Mouse (Mus musculus) liver, embryonic 14.5 days (tissue): Measurements from ENCODE around the gene Shf.

ENCODE experiments used
- CTCF ChIP-seq: IDR thresholded peaks from 2 replicates; pipeline ENCODE4 v1.5.1; 2016; ENCODE audit warnings: antibody characterized with exemption, low read depth, control low read depth
- EP300 ChIP-seq: IDR thresholded peaks from 2 replicates; pipeline ENCODE4 v1.6.1; 2016; ENCODE audit warnings: antibody characterized with exemption, low read depth

GRCm38 (mm10) chr2:122348531-122349131, 20.3 kb downstream of the Shf start:
- peak; percentile 88 for TF ChIP-seq CTCF
- TF ChIP-seq EP300, result no peak
